Mouse (Mus musculus): ENCODE results near the gene Scyl1. TPM values are rescaled to one million over a fixed set of nuclear protein-coding genes. Genes with fewer than 3 reads are reported as not detected.

Scyl1 gene
- polyA plus RNA-seq, 1 experiment from 2014 or later: 38.0 TPM

- DNase-seq (ENCODE audit: low spot score): no peak
Measured at GRCm38 (mm10) chr19:5743576-5743975, 27.6 kb downstream of the Scyl1 start.

GRCm38 (mm10) chr19:5742241-5742641, 29.0 kb downstream of the Scyl1 start:
- DNase-seq (ENCODE audit: low spot score): no peak

- DNase-seq (ENCODE audit: low spot score): no peak
Measured at GRCm38 (mm10) chr19:5741641-5742240, 29.5 kb downstream of the Scyl1 start.

- no peak for DNase-seq (ENCODE audit: low spot score)
Measured at GRCm38 (mm10) chr19:5740320-5741317, 30.6 kb downstream of the Scyl1 start, which contains the start of gene Ltbp3. Gene Ltbp3, plus strand, starts transcription at chr19:5740904.

- DNase-seq (ENCODE audit: low spot score): no peak
Measured at GRCm38 (mm10) chr19:5739446-5739845, 31.8 kb downstream of the Scyl1 start.

GRCm38 (mm10) chr19:5734325-5734724, 36.9 kb downstream of the Scyl1 start:
- DNase-seq (ENCODE audit: low spot score): no peak

GRCm38 (mm10) chr19:5731264-5731978, 39.8 kb downstream of the Scyl1 start:
- peak; percentile 89 for DNase-seq (ENCODE audit: low spot score)

- no peak for DNase-seq (ENCODE audit: low spot score)
Measured at GRCm38 (mm10) chr19:5730314-5731186, 40.7 kb downstream of the Scyl1 start.

GRCm38 (mm10) chr19:5729444-5729815, 41.8 kb downstream of the Scyl1 start, which contains the start of gene Fam89b:
Gene Fam89b, minus strand, starts transcription at chr19:5729653.
- peak; percentile 79 for DNase-seq (ENCODE audit: low spot score)

- DNase-seq (ENCODE audit: low spot score): no peak
Measured at GRCm38 (mm10) chr19:5728631-5729443, 42.4 kb downstream of the Scyl1 start.

GRCm38 (mm10) chr19:5727701-5728100, 43.5 kb downstream of the Scyl1 start:
- DNase-seq (ENCODE audit: low spot score): peak; percentile 84

GRCm38 (mm10) chr19:5726961-5727578, 44.1 kb downstream of the Scyl1 start:
- no peak for DNase-seq (ENCODE audit: low spot score)

GRCm38 (mm10) chr19:5725767-5726515, 45.3 kb downstream of the Scyl1 start, which contains the start of gene Ehbp1l1:
Gene Ehbp1l1, minus strand, starts transcription at chr19:5726317.
- DNase-seq (ENCODE audit: low spot score): peak; percentile 76

- DNase-seq (ENCODE audit: low spot score): no peak
Measured at GRCm38 (mm10) chr19:5725029-5725707, 46.1 kb downstream of the Scyl1 start.

GRCm38 (mm10) chr19:5724549-5724941, 46.7 kb downstream of the Scyl1 start:
- DNase-seq (ENCODE audit: low spot score): no peak

GRCm38 (mm10) chr19:5723934-5724548, 47.2 kb downstream of the Scyl1 start:
- no peak for DNase-seq (ENCODE audit: low spot score)

GRCm38 (mm10) chr19:5722848-5723425, 48.3 kb downstream of the Scyl1 start:
- DNase-seq (ENCODE audit: low spot score): no peak

Measured in thymus, postnatal 0 days (tissue).